Mouse (Mus musculus) olfactory bulb, adult 2 months (tissue): ENCODE data around the gene Frk.

Experiments
- CTCF ChIP-seq: fragments of 200-500 bp; IDR thresholded peaks from 2 replicates; pipeline ENCODE4 v1.5.1; 2012; ENCODE audit warnings: low read depth, mild to moderate bottlenecking, low read length, moderate library complexity; ENCODE audit not compliant: insufficient read depth
- POLR2A ChIP-seq: fragments of 200-500 bp; IDR thresholded peaks from 2 replicates; pipeline ENCODE4 v1.6.1; 2012; ENCODE audit warnings: mild to moderate bottlenecking, low read depth, low read length, moderate library complexity; ENCODE audit not compliant: insufficient read depth

GRCm38 (mm10) chr10:34617216-34617615 is 134.0 kb downstream of the Frk start:
- TF ChIP-seq POLR2A (no peak), CTCF (no peak)
